Mouse (Mus musculus): Measurements from ENCODE around the gene Akap14. TPM values are rescaled to one million over a fixed set of nuclear protein-coding genes. Genes with fewer than 3 reads are reported as not detected.

Akap14 gene
- total RNA-seq, 2 experiments from 2014 or later = not detected

DNA sequence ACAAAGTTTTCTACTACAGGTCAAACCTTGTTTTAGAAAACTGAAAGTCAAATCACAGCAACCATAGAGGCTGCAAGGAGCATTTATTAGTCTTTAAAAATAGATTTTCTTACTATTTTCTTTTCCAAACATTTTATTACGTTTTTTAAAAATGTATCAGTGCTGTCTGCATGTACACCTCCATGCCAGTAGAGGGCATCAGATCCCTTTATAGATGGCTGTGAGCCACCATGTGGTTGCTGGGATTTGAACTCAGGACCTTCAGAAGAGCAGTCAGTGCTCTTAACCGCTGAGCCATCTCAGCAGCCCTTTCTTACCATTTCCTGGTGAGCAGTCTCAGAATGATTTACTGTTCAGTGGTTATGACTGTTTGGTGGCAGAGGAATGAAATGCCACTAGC lies 64.8 kb downstream of the Akap14 start:
- no peak for DNase-seq

Other genes starting within 250 kb of the Akap14 start
- 10 to 100 TPM; 20.7 to 24.4 TPM for gene Sept6, start 177.0 kb downstream of the Akap14 start, total RNA-seq (2021)
- gene Sowahd, start 120.0 kb downstream of the Akap14 start, total RNA-seq (2021) = 1 to 10 TPM in 1 of 2 experiments, under 1 TPM in 1; 0.46 to 1.2 TPM
- 100 to 1,000 TPM; 634 to 643 TPM for gene Rpl39, start 83.4 kb downstream of the Akap14 start, total RNA-seq (2021)
- 10 to 100 TPM; 12.2 to 14.6 TPM for gene Upf3b, start 58.5 kb downstream of the Akap14 start, total RNA-seq (2021)
- gene Nkap, start 42.0 kb downstream of the Akap14 start, total RNA-seq (2021) = 10 to 100 TPM; 14.8 to 16.3 TPM
- 100 to 1,000 TPM; 458 to 480 TPM for gene Ndufa1, start 22.3 kb upstream of the Akap14 start, total RNA-seq (2021)
- 1 to 10 TPM; 4.2 to 4.8 TPM for gene Rnf113a1, start 22.4 kb upstream of the Akap14 start, total RNA-seq (2021)
- not detected for gene Gm9, start 42.2 kb upstream of the Akap14 start, total RNA-seq (2021)
- not detected for gene Rhox1, start 53.4 kb upstream of the Akap14 start, total RNA-seq (2021)
- gene Rhox2a, start 76.1 kb upstream of the Akap14 start, total RNA-seq (2021) = not detected
- gene Rhox3a, start 81.1 kb upstream of the Akap14 start, total RNA-seq (2021) = not detected
- not detected for gene Rhox4a, start 96.5 kb upstream of the Akap14 start, total RNA-seq (2021)
- not detected for gene Rhox3a2, start 211.2 kb upstream of the Akap14 start, total RNA-seq (2021)
- gene Rhox4a2, start 222.0 kb upstream of the Akap14 start, total RNA-seq (2021) = not detected
- not detected for gene Rhox2b, start 243.2 kb upstream of the Akap14 start, total RNA-seq (2021)